Mouse (Mus musculus): Measurements from ENCODE around the gene Pacrg.

The Pacrg gene

DNA sequence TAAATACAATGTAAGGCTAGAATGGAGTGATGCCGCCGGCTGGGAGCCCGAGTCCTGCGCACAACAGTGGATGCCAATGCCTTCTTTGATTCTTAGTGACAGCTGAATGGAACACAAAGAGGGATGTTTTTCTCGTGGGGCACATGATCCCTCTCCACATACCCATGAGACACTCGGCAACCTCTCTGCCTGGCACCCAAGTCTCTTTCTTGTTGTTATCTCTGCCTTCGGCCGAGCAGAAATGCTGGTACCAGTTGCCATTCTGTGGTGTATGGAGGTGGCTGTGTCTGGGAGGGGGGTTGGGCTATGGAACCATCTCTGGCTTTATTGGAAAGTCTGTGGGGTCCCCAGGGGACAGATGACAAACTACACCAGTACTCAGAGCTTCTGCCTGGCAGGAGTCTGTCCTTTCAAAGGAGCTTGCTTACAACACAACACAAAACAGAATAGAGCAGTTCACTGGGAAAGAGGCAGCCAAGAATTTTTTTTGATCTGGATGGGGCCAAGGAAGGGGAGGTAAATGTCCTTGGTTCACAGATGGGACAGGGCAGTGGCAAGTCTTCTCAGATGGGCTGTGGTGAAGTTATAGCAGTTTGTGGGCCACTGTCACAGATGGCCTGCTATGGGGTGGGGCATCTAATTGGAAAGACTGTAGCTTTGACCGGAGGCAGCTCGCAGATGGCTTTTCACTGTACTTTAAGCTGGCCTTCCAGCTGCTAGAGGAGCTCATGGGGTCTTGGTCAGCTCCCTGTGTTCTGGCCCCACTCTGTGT is 388.6 kb downstream of the Pacrg start:
- peak in 1 of 2 experiments; percentile 14 for DNase-seq (ENCODE audit: low spot score in 2 of 2)

DNA sequence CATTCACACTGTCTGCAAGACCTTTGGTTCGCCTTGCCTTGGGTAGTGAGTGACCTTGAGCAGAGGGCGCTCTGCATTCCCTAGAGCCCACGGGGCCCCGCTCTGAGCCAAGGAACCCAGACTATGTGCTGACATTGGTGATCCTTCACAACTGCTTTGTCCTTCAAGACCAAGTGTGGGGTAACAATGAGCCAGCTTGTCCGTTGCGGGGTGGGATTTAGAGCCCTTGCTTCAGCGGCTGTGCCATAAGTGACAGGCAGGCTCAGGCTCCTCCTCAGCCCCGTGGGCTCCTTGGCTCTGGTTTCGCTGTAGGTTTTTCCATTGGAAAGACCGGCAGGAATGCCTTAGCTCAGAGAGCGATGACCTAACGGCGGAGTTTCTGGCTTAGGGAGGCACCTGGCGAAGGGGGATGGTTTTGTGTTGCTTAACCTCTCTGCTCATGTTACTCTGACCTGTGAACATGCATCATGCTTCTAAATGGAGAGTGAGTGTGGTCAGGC is 390.3 kb downstream of the Pacrg start:
- DNase-seq (ENCODE audit: low spot score in 2 of 2): no peak

DNA sequence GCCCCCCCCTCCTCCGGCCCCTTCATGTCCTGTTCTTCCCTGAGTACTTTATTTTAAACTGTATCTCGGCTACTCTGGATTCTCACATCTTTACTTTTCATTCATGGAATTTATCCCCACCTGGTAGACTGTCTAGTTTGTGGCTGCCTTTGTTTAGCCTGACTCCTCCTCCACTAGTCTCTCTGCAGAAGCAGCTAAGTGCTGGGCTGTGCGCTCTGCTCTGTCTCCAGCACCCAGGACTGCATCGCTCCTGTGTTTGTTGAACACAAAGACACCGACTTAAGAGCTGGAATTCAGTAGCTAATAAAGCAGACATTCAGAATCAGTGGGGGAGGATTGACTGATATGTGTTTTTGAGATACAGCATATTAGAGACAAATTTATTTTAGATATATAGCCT is 391.7 kb downstream of the Pacrg start:
- no peak for DNase-seq (ENCODE audit: low spot score in 2 of 2)

DNA sequence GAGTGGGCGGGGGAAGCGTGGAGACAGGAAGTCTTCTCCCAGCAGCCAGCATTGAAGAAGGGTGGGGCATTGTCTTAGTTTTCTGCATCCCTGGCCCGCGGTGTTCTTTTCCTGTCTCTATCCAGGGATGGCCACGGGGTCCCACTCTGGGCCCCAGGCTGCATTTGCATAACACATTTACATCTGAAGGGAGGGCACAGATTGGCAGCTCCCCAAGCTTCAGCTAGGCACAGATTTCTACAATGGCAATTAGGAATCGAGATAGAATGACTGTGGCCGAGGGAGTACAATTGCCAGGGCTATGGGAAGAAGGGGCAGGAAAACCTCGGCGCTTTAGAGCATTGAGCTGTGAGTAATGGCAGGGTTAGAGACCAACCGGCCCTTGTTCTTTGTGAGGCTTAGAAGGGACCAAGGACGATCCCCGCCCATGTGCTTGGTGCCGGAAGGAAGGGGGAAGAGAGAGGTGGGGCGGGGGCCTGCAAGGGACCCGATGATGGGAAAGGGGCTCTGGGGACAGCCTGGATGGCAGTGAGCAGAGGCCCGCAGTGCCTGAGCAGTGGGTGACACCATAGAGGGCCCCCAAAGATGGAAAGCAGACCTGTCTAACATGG is 398.5 kb downstream of the Pacrg start:
- no peak for DNase-seq (ENCODE audit: low spot score in 2 of 2)

DNA sequence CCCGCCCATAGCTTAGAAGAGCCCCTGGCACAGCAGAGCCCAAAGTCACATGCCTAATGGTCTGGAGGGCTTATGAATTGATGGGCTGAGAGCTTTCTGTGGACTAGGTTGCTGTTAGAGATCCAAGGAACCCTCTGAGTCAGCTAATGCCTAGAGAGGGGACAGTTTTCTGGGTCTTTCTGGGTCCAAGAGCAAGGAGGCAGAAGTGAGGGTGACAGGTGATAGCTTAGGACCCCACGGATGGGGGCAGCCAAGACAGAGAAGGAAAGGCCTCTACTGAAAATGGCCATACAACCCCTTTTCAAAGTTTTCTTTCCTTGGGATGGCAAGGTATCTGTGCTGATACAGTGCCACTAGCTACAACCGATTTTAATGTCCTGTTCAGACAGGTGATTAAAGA is 399.1 kb downstream of the Pacrg start:
- DNase-seq (ENCODE audit: low spot score in 2 of 2): no peak

DNA sequence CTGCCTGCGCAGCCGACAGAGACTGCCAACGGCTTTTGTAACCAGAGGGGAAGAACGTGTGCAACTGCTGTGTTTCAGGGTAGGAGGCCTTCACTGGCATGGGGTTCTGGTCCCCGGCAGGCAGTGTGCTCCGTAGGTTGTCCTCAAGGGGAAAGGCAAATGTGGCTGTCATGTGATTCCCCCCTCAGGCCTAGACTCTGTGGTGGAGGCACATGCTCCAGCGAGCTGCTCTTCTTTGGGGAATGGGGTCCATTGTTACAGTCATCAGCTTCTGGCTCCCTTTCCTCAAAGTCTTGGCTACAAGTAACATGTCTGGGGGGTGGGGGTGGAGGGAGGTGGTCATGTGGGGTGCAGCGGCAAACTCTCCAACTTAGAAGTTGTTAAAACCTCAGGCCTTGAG is 400.3 kb downstream of the Pacrg start:
- no peak for DNase-seq (ENCODE audit: low spot score in 2 of 2)

DNA sequence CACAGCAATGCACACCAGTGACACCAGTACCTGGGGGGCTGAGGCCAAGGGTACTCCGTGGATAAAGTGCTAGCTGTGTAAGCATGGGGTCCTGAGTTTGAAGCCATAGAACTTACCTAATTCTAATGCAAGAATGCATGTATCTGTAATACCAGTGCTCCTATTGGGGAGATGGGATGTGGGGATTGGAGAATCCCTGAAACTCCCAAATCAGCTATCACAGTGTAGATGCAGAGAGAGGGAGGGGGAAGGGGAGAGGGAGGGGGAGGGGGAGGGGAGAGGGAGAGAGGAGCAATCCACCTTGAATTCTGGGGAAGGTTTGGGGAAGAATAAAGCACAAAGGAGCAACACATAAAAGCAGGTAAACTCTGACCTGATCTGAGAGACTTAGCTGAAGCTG is 405.2 kb downstream of the Pacrg start:
- no peak for DNase-seq (ENCODE audit: low spot score in 2 of 2)

DNA sequence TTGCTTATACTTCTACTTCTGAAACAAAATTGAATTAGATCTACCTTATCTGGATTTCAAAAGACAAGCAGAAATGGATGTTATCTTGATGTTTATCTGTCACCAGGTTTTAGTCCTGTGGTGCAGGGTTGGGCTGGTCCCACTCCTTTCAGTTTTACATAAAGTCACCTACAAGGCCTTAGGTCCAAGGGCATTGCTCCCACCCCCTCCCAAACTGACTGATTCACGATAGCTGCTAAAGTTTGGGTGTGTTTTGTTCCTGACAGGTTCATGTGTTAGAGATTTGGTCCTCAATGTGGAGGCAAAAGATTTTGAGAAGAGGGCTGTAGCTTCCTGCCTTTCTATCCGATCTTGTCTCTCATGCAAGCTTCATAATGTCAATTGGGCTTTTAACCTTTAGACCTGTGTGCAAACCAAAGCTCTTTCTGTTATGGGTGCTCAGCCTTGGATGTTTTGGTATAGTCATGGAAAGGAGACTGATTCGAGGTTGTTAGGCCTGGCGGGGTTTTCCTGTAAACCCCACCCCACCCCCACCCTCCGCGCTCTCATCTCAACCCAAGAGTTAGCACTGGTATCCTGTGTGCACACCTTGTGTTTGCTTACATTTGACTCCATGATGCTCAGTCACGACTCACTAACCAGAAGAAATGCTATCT is 407.5 kb downstream of the Pacrg start:
- no peak for DNase-seq (ENCODE audit: low spot score in 2 of 2)

DNA sequence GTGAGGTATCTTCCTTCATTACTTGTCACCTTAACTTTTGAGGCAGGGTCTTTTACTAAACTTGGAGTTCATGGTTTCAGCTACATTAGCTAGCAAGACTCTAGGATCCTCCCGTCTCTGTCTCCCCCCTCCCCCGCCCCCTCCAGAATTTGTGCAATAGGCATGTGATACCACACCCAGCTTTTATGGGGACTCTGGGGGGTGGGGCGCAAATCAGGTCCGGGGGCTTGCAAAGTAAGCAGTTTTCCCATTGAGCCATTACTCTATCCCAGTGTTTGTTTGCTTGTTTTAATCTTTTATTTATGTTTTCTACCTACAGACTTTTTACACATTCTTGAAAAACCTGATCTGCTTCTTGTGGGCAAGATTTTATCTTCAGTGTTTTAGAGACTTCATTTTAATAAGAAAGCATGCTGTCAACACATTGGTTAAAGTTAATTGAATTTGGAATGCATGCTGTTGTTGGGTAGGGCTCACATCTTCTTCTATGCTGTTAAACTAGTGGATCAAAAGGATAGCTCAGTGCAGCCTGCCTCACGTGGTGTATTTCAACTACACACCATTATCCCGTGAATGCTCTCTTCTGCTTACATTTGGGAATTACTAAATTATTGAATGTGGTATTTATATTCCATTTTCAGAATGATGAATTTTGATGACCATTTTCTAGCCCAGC is 408.1 kb downstream of the Pacrg start:
- no peak for DNase-seq (ENCODE audit: low spot score in 2 of 2)

DNA sequence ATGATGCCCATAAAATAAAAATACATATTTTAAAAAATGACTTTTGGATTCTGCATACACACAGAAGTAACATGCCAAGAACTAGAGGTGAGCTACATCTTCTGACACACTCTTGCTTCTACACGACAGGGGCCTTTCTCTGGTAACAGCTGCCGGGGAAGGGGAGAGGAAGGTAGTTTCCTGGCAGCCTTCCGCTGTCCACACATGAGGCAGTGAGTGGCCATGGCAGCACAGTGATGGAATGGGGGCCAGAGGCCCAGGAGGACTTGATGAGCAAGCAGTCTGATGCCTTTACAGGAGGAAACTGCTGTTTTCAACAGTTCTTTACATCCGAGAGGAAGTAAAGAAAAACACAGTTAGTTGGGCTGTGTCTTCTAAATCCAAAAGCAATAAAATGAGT is 409.3 kb downstream of the Pacrg start:
- no peak for DNase-seq (ENCODE audit: low spot score in 2 of 2)

DNA sequence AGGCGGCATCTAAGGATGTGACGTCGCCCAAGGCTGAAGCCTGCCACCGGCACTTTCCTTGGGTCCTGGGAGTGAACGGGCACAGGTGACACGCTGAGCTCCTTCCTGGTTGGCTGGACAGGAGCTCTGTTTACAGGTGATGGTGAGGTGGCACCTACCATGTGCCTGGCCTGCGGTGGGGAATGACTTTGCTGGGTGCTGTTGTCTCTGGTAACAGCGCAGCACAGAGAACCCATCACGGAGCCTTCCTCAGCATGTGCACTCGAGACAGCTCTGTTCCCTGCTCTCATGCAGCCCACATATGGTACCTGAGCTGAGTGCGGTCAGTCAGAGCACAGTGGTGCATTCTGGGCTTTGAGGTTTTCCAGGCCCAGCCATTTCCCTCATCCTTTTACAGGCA is 410.7 kb downstream of the Pacrg start:
- DNase-seq (ENCODE audit: low spot score in 2 of 2): no peak

DNA sequence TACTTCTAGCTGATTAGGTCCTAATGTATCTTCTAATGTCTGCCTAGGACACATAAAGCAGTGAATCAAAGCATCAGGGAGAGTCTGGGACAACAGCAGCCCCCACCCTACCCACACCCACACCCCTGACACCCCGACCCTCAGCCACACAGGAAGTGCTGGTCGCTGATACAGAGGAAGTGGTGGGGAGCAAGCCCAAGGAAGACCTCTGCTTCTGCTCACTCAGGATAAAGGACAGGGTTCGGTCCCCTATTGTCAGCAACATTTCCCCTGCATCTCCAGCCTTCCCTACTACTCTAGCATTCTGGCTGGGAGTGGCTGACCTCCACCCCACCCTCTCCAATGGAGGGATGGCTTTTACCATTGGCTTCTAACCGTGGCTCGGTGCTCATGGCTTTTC is 414.8 kb downstream of the Pacrg start:
- no peak for DNase-seq (ENCODE audit: low spot score in 2 of 2)

DNA sequence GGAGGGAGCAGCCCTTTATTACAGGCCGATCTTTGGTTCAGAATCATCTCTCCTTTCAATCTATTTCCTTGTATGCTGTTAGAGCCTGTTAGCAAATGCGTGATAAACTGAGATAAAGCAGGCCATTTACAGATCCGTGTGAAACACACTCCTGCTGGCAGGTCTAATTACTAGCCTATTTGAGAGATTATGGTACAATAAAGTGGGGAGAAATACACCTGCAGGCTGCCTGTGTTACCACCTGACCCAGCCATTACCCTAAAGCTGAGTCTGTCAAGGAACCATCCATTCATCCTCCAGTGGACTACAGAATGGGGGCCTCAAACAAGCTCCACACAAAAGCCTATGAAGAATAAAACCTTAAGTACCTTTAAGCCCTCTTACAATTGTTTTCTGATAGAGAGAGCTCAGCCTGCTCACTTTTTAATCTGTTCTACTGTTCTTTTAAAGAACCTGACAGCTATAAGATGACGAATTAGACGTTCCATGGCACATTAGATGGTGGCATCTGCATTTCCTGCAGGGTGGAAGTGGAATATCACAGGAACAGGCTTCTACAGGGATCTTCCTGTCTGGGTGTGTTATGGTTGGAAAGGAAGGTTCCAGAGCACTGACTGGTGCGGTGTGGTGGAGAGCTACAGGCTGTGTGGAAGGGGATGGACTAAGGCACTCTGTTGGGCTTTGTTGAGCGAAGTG is 422.4 kb downstream of the Pacrg start:
- no peak for DNase-seq (ENCODE audit: low spot score in 2 of 2)

DNA sequence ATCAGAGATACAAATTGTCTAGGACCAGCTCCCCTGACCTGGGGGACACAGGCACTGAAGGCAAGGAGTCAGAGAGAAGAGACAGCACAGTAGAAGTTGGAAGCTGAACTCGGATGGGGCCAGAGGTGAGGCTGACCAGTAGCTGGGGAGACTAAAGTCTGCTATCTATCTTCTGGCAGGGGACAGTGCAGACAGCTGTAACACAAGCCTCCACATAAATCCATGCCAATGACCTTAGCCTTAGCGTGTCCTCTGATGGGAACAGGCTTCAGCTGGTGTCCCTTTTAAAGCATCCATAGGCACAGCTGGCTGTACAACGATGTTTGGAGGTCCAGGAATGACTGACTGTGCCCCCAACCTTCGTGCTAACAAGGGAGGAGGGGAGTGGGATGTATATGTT is 423.1 kb downstream of the Pacrg start:
- DNase-seq (ENCODE audit: low spot score in 2 of 2): no peak

DNA sequence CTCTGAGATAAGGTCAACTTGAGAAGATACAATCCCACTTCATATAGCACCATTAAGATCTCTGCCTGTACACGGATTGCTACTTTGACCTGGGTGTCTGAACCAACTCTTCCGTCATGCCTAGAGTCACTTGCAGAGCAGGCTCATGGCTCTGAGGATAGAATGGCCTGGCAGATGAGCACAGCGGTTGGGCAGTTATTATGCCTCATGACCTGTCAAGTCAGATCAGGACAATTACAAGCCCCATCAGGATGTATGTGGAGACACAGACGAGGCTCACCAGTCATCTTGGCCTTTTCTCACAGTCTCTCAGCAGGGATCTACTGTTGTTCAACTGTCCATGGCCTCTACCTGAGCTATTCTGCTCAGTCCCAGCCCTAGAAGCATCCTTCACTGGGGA is 424.0 kb downstream of the Pacrg start:
- DNase-seq (ENCODE audit: low spot score in 2 of 2): no peak

DNA sequence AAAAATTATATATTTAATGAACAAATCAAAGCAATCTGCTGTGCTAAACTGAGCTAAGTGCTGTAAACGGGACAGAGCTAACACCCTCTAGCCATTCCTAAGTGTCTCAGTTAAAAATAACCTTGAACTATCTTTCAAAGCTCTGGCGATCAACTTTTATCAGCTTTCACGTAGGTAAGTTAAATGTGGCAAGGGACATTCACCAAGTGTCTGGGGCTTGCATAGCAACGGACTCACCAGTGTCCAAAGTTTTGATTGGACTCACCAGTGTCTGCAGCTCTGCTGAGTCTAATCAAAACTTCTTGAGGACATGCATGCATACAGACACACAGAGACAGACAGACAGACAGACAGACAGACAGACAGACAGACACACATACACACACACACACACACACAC is 425.7 kb downstream of the Pacrg start:
- DNase-seq (ENCODE audit: low spot score in 2 of 2): no peak

DNA sequence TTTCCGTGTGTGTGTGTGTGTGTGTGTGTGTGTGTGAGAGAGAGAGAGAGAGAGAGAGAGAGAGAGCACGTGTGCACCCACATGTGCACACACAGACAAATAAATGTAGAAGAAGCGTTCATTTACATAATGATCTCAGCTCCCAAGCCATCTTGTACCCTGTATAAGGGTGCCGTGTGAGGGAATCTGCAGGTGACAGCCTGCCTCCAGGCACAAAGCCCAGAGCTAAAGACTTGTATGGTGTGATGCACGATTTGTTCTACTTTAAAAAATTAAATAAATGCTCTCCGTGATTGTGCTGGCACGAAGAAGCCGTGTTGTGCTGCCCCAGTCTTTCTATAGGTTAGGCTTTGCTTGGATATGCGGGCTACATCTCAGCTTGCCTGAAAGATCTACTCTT is 426.2 kb downstream of the Pacrg start:
- no peak for DNase-seq (ENCODE audit: low spot score in 2 of 2)

DNA sequence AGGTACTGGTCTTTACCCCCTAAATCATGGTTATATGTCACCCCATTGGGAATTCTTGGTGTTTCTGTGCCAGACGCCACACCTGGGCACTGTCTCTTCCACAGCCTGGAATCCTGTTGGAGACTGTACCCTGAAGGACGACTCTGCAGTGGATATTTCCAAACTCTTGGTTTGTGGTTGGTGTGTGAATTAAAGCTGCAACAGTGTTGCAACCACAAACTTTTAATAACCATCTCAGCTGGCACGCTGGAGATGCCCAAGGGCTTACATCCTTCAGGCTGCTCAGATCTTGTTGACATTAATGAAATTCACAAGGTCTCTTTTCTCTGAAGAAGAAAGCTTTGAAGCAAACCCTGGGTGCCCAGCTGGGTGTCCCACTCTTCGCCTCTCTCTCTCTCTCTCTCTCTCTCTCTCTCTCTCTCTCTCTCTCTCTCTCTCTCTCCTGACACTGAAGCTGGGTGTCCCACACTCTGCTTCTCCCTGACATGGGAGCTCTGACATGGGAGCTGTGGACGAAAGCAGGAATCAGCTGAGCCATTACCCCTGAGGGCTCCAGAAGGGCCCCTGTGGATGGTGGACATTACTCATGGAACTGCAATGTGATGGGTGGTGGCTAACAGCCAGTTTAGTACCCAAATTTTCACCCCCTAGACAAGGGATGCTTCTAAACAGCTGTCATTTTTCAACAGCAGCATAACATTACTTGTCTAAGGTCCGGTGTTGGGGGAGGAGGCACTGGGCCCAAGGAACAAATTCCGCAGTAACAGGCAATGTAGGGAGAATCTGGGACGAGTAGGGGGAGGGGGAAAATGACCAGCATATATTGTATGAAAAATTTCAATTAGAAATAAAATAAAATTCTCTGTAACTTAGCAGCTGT is 429.3 kb downstream of the Pacrg start:
- no peak for DNase-seq (ENCODE audit: low spot score in 2 of 2)

DNA sequence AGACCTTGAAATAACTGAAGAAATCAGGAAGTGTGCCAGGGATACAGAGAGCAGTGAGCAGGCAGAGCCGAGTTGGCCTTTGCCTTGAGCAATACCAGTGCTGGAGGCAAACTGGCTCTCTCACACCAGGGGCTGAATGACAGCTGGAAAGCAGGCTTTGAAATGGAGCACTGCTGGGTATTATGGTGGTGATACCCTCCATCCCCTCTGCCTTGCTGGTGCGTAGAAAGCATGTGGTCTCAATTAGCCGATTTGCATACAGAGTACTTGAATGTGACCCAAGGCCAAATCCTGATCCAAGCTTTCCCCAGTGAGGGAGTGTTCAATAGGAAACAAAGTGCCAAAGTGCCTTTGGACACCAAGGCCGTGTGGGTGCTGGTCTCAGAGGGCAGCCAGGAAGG is 431.4 kb downstream of the Pacrg start:
- DNase-seq (ENCODE audit: low spot score in 2 of 2): no peak

DNA sequence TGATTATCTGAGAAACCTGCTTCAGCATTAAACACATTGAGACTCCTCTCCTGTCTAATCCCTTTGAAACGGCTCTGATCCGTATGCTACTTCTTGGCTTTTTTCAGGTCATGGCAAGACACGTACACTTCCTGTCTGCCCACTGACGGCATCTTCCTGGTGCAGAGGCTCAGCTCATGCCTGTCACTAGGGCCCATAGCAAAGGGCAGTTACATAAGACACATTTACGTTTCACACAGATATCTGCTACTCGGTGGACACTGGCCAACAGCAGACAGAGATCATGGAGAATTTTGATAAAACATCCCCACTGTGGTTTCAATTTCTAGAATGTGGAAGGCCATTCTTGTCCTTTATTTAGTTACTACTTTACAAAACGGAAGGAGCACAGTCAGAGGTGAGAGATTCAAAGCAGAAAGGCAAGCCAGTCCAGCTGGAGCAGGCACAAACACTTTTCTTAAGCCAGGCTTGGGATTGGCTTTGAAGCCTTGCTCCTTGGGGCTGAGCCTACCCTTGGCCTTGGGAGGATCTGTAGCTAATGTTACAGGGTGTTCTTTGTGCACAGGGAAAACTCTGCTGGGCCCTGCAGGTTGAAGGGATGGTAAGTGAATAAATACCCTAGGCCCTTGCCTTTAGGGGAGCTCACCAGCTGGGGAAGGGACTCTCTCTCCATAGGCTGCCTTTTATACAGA is 432.9 kb downstream of the Pacrg start:
- no peak for DNase-seq (ENCODE audit: low spot score in 2 of 2)
